Mouse (Mus musculus) heart, postnatal 0 days (tissue): ENCODE results near the gene Gm28778. TPM values are rescaled to one million over a fixed set of nuclear protein-coding genes. Genes with fewer than 3 reads are reported as not detected.
"Not testable (repeated sequence)": the region's sequence is repeated elsewhere in the genome, so short reads cannot be mapped to it uniquely, and the experiment has no call there.

Source experiments
- ATAC-seq: fragments of 200-750 bp; cut with Nextera tagmentation; 2 replicates; pipeline ENCODE4 v1.8.0; 2017; ENCODE audit warnings: low read depth, moderate number of reproducible peaks, moderate library complexity; ENCODE audit not compliant: insufficient read depth
- DNase-seq: peaks from one replicate; pipeline ENCODE4 v3.0.0-alpha.2; 2016; ENCODE audit warnings: low spot score
- H3K27ac ChIP-seq: fragments of 300-500 bp; sonication (generic); 2 replicates; pipeline ENCODE4 v1.5.1; 2014; ENCODE audit warnings: low read depth, mild to moderate bottlenecking
- H3K27me3 ChIP-seq: fragments of 300-500 bp; sonication (generic); 2 replicates; pipeline ENCODE4 v1.6.1; 2014; ENCODE audit warnings: low read length, mixed read lengths; ENCODE audit not compliant: control insufficient read depth, insufficient read depth
- H3K36me3 ChIP-seq: fragments of 300-500 bp; sonication (generic); replicated peaks from 2 replicates; pipeline ENCODE4 v1.6.1; 2014; ENCODE audit warnings: low read length, mixed read lengths; ENCODE audit not compliant: control insufficient read depth, insufficient read depth
- H3K4me1 ChIP-seq: fragments of 300-500 bp; sonication (generic); 2 replicates; pipeline ENCODE4 v1.6.1; 2014; ENCODE audit warnings: antibody characterized with exemption; ENCODE audit not compliant: control insufficient read depth, insufficient read depth
- H3K4me2 ChIP-seq: fragments of 300-500 bp; sonication (generic); 2 replicates; pipeline ENCODE4 v1.6.1; 2014; ENCODE audit warnings: low read depth, mild to moderate bottlenecking, low read length, moderate library complexity
- H3K4me3 ChIP-seq: fragments of 300-500 bp; sonication (generic); 2 replicates; pipeline ENCODE4 v1.5.1; 2014; ENCODE audit warnings: low read depth, low read length
- H3K9ac ChIP-seq: fragments of 300-500 bp; sonication (generic); replicated peaks from 2 replicates; pipeline ENCODE4 v1.6.1; 2014; ENCODE audit warnings: low read depth, low read length, mixed read lengths
- H3K9me3 ChIP-seq: fragments of 300-500 bp; sonication (generic); replicated peaks from 2 replicates; pipeline ENCODE4 v1.6.1; 2016; ENCODE audit warnings: low read length; ENCODE audit not compliant: control insufficient read depth
- CTCF ChIP-seq: IDR thresholded peaks from 2 replicates; pipeline ENCODE4 v1.5.1; 2016; ENCODE audit warnings: antibody characterized with exemption, control low read depth, low read depth
- EP300 ChIP-seq: IDR thresholded peaks from 2 replicates; pipeline ENCODE4 v1.6.1; 2016; ENCODE audit warnings: antibody characterized with exemption, low read depth
- WGBS: fragments of 180-500 bp; shearing (Covaris S2); extraction: QIAGEN DNeasy Blood & Tissue Kit; methylation state at CpG from one replicate; pipeline ENCODE4 v1.1.7; 2014; 5-methylcytosine and 5-hydroxymethylcytosine counted together
- polyA plus RNA-seq: library from polyadenylated mRNA; unstranded; fragments of >200 nt; fragmentation: Nextera tagmentation; extraction: Ambion mirVana; gene quantifications from 2 replicates; pipeline ENCODE4 v1.2.1, GENCODE M21; 2015
- total RNA-seq: library from RNA; depleted of rRNA; stranded (reverse); fragments of >200 nt; gene quantifications from 2 replicates; pipeline ENCODE4 v1.2.3, GENCODE M21; 2014; ENCODE audit warnings: low replicate concordance; rRNA removed

The Gm28778 gene
- total RNA-seq (3.7 TPM in 1 of 2 replicates, not detected in the other), polyA plus RNA-seq (not detected in 2 replicates)

DNA sequence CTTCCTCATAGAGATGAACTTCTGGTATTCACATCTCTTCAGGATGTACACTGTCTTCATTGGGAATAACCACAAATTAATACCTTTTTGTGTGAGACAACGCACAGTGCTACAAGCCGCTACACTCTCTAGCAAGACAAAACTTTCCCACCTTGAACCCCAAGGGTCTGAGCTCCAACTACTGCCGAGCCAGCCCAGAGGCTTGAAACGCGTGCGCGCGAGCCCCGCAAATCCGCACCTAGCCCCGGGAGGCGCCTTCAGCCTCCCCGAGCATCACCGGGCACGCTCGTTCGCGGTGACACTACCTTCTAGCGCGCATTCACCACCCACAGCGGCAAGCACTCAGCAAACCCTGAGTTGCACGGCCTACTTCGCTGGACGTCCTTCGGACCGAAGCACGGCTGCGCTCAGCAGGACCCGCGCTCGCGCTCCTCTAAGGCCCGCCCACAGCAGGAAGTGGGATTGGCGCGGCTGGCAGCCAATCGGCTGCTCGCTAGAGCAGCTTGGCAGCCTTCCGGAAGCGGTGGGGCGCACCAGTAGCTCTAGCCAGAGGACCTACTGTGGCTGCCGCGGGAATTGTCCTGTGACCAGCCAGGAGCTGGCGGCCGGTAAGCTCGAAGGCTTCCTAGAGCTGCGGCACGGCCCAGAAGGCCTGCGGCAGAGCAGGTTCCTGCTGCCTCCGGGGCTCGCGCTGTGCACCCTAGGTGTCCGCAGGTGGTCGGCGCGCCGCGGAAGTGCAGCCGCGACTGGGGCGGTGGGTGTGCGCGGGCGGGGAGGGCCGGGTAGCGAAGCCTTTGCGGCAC is at the start of gene Gm28778, which contains the start of the genes Pms1 and Ormdl1:
Gm28778 (plus strand) TSS at position 531 of the 803 bp plus-strand sequence.
Pms1 (minus strand) TSS at position 438 of the 803 bp plus-strand sequence.
Ormdl1 (plus strand) TSS at position 515 of the 803 bp plus-strand sequence.
- ATAC-seq (peak; percentile 100), DNase-seq (peak; percentile 96)
- no peaks in the 10 kb centered on the region for H3K27me3 ChIP-seq
- WGBS = under 1% methylated on average over 65 of the region's 66 CpGs
- peak within 1 kb of the TSS; percentile 78 for H3K9ac ChIP-seq
- H3K27ac ChIP-seq = peak within 1 kb of the TSS; percentile 84
- TF ChIP-seq CTCF (no peak), EP300 (no peak)
- no peaks in the 10 kb centered on the region for H3K9me3 ChIP-seq
- H3K4me3 ChIP-seq = peak within 1 kb of the TSS; percentile 86
- H3K36me3 ChIP-seq = no peaks in the 10 kb centered on the region
- no peaks in the 10 kb centered on the region for H3K4me1 ChIP-seq
- H3K4me2 ChIP-seq = peak within 1 kb of the TSS; percentile 87

GRCm38 (mm10) chr1:53264958-53265612 is 31.8 kb upstream of the Gm28778 start:
- H3K27ac ChIP-seq, H3K4me1 ChIP-seq, H3K4me2 ChIP-seq, DNase-seq, H3K4me3 ChIP-seq, H3K9ac ChIP-seq, H3K27me3 ChIP-seq, ATAC-seq, H3K9me3 ChIP-seq, H3K36me3 ChIP-seq: not testable (repeated sequence)

GRCm38 (mm10) chr1:53269901-53270300 is 27.0 kb upstream of the Gm28778 start:
- Histone ChIP-seq H3K27me3 (no peaks in the 10 kb centered on the region), H3K4me2 (no peak overlapping the region), H3K9me3 (no peaks in the 10 kb centered on the region), H3K9ac (no peak overlapping the region), H3K36me3 (no peaks in the 10 kb centered on the region; the same call in 1 of the 2 replicates), H3K4me1 (no peaks in the 10 kb centered on the region), H3K4me3 (no peak overlapping the region), H3K27ac (no peak overlapping the region)
- 55% methylated on average over 3 of the region's 3 CpGs for WGBS
- DNase-seq (no peak), ATAC-seq (no peak)
- TF ChIP-seq CTCF (no peak), EP300 (no peak)

DNA sequence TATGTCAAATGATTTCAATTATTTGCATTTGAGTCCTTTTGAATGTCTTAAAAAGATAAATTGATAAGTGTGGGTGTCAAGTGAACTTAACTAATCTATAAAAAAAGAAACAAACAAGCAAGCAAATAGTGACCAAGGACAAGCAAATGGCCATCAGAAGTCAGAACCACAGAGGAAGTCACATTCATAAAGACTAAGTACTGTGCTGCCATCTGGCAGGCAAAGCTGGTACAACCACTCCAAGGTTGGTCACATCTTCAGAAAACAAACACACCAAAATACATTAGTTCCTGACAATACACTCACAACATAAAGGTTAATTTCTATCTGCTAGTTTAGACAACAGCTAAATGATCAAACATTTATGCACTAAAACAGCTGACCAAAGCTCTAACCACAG is 24.3 kb upstream of the Gm28778 start:
- no peak for ATAC-seq
- no peak overlapping the region for H3K4me3 ChIP-seq
- H3K27me3 ChIP-seq = no peaks in the 10 kb centered on the region
- H3K4me2 ChIP-seq = no peak overlapping the region
- no peak for TF ChIP-seq EP300
- peak; percentile 73 for TF ChIP-seq CTCF
- no peaks in the 10 kb centered on the region for H3K9me3 ChIP-seq
- peak; percentile 56 for DNase-seq
- H3K36me3 ChIP-seq = no peaks in the 10 kb centered on the region; the same call in 1 of the 2 replicates
- H3K4me1 ChIP-seq = no peaks in the 10 kb centered on the region
- H3K9ac ChIP-seq = no peak overlapping the region
- no peak overlapping the region for H3K27ac ChIP-seq

DNA sequence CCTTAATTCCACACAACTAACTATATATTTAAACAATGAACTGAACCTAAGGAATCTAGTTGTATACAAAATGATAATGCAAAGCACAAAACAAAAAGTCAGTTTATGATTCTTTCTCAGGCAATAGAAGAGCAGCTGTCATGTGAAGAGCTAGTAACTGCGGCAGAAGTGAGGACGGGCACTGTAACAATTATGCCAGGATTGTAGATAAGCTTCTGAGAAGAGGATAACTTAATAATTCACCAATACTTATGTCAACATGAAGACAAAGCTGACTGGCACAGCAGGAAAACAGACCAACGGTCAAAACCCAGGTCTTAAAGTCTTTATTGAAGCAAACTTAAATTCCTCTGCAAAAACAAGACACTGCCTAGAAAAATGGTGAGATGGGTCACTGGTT is 5.7 kb upstream of the Gm28778 start:
- Histone ChIP-seq H3K4me3 (no peak overlapping the region), H3K9ac (no peak overlapping the region), H3K36me3 (no peaks in the 10 kb centered on the region), H3K9me3 (no peaks in the 10 kb centered on the region), H3K27me3 (no peaks in the 10 kb centered on the region), H3K27ac (no peak overlapping the region), H3K4me2 (no peak overlapping the region), H3K4me1 (no peaks in the 10 kb centered on the region)
- TF ChIP-seq CTCF = no peak
- no peak for TF ChIP-seq EP300
- 54% methylated on average over 3 of the region's 3 CpGs for WGBS
- DNase-seq = no peak
- no peak for ATAC-seq
